Mouse (Mus musculus) mesoderm, embryonic 11.5 days (tissue): Measurements from ENCODE around the gene Zfp46.

ENCODE experiments used
- DNase-seq: peaks from one replicate; pipeline ENCODE4 v3.0.0-alpha.2; 2012; ENCODE audit warnings: low read depth, low spot score

The Zfp46 gene

DNA sequence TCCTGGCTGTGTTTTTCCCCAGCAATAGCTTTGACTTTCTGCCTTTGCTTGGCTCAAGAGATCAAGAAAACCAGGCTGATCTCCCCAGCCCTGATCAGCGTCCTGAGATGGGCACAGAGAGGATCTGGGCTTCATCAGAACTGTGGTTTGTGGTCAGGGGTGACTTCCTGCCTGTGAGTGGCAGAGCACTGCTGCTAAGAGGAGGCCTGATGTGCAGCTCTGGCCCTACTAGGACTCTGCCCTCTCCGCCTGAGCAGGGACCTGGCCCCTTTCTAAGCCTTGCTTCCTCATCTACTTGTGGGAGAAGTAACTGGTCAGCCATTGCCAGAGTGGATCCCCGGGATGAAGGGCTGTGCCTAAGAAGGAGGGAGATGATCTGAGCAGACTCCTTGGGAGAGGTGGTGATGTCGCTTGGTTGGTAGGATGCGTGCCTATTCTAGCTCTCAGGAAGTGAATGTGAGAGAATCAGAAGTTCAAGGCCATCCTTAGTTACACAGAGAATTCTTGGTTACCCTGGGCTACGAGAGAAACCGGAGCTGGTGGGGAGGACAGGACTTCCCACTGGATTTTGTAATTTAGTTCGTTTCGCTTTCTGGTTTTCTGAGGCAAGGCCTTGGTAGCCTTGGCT lies 17.7 kb upstream of the Zfp46 start:
- no peak for DNase-seq

DNA sequence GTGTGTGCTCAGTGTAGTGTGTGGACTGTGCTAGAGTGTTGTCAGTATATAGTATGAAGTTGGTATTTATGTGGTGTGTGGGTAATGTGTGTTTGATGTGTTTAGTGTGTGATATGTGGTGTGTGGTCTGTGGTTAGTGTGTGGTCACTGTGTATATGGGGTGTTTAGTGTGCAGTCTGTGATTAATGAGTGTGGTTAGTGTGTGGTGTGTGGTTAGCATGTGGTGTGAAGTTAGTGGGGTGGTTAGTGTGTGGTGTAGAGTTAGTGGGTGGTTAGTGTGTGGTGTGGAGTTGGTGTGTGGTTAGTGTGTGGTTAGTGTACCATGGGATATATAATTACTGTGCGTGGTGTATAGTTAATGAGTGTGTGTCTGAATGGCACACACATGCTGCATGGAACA lies 15.6 kb upstream of the Zfp46 start:
- no peak for DNase-seq

DNA sequence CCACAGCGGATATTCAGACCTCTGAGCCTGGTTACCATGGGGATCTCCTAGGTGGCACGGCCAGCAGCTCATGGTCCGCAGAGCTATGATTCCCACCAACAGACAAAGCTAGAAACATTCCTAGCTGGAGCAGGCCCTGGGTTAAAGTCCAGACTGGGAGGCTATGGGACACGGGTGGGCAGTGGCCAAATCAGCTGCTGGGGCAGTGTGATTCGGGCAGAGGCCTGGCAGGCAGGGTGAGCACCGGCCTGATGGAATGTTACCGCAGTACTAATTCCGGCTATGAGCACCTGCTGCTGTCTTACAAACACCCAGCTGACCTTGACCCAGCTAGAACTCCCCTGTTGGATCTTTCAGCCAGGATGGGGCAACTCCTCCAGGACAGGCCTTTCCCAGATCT lies 13.8 kb upstream of the Zfp46 start:
- no peak for DNase-seq

DNA sequence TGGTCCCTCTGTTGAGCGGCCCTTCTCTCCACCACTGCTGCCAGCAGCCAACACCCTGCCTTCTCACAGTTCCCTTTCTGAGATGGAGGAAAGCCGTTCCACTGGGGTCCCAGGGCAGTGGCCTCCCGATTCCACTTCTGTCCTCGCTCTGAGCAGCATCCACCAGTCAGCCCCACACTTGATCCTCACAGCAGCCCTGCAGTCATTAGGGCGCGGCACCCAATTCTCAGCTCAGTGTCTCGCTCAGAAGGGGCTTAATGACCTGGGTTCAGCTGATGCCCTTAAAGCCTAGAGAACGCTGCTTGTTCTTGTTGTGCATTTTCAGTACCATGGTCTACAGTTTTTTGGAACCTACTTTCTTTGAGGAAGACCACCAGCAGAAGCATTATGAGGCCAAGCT lies 3.4 kb upstream of the Zfp46 start:
- DNase-seq, result no peak

DNA sequence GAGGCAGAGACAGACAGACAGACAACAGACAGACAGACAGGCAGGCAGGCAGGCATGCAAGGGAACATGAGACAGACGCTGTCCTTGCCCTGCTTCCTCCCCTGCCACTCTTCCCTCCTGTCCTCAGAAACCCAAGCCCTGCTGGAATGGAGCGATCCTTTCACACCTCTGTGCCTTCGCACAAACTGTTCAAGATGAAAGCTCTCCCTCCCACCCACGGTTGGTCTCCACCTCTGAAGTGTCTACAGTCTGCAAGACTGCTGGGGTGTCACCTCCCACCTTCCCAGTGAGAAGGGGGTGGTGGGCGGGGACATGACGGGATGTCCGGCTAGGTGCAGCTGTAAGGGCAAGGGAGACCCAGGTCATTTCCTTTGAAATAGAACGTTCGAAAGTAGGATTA lies 2.9 kb upstream of the Zfp46 start:
- no peak for DNase-seq

DNA sequence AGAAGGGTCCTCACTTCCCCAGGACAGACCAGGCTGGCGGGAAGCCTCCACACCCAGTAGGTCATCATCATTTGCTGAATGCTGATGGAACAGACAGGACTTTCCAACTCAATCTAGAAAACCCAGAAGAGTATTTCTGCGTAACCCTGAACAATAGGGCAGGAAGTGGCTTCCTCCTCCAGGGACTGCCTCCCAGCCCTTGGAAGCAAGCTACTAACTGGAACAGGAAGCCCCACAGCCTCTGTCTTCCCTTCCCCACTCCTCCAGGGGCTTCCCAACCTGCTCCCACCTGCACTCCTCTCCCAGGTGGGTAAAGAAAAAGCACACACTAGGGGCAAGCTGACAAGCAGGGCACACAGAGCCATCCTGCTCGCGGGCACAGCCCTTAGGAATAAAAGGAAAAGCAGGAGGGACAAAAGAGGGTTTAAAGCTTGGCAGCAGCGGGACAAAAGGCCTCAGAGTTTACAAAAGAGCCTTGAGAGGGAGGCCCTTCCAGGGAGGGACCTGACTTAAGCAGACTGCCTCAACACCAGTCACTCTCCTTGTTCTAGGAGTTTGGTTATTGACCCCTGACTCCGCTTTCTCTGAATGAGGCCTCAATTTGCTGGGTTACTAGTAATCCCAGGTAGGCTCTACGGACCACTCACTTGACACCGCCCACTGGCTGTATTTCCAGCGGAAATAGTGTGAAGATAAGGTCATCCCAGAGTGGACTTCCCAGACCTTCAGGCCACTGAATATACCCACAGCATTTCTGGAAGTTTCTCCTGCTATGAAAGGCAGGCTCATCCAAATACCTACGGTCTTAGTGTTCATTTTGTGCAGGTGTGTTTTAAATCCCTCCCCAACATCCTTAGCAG lies 1.6 kb upstream of the Zfp46 start:
- no peak for DNase-seq

DNA sequence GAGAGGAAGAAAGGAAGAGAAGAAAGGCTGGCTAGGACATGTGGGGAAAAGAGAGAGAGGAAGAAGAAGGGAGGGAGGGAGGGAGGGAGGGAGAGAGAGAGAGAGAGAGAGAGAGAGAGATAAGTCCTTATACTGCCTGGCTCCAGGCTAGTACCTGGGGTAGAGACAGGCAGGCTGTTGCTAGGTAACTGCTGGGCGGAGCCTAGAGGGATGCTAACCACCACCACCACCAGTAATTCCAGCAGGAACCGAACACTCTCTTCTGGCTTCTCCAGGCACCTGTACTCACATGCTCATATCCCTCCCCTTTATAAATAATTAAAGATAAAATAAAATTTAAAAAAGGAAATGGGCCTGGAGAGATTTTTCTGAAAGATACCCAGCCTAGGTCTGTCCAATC lies 700 bp upstream of the Zfp46 start:
- no peak for DNase-seq

DNA sequence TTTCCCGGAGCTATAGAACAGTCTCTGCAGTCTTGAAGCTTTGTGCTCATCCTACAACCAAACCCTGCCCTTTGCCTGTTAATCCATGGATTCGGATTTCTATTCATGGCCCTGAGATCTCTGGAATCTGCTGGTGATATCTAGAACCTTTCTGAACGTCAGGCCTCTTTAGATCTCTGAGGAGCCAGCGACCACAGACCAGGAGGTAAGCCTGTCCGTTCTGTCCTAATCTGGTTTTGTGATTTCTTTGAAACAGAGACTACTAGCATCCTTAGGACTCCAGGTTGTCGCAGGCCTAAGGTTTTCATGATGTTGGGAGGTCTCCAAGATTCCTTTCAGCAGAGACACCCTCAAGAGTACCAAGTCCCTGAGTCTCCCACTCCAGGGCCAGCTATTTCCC lies 408 bp downstream of the Zfp46 start:
- no peak for DNase-seq

DNA sequence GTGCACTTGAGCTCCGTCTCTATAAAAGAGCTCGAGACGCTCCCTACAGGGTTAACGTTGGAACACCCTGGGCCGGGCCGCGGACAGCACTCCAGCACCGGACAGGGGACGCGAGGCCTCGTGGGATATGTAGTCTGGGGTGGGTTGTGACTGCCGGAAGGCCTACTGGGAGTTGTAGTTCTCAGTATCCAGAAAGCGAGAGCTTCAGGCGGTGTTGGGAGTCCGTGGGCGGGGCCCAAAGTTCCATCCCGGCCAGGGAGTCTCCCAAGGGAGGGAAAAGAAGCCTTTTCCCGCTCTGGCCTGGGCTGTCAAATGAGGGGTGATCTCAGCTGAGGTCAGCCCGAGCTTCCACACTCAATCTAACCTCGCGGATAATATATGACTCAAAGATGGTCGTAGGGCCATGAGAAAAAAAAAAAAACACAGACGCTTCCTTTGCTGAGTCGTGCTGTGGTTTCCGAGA lies 896 bp downstream of the Zfp46 start:
- peak; percentile 95 for DNase-seq

DNA sequence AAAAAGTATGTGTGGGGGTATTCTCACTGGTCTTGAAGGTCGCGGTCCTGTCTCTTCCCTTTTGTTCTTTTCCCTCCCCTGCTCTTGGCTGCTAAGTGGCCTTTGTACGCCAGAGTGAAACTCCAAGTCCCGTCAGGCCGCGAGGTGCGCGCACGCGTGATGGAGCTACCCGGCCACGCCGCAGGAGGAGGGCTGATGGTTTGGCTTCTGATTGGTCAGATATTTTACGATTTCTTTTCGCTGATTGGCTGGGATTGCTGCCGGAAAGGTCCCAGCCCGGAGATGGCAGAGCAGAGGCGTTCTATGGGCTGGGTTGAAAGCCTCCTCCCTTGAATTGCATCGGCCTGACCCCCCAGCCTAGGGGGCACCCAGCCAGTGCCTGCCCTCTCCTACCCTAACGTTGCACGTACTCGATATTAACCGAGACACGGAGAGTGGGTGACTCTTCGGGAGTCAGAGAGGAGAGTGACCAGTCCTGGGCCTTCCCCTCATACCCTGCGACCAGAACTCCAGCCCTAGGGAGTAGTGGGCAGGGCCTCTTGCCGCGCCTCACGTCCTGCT lies 1.4 kb downstream of the Zfp46 start:
- peak; percentile 97 for DNase-seq

DNA sequence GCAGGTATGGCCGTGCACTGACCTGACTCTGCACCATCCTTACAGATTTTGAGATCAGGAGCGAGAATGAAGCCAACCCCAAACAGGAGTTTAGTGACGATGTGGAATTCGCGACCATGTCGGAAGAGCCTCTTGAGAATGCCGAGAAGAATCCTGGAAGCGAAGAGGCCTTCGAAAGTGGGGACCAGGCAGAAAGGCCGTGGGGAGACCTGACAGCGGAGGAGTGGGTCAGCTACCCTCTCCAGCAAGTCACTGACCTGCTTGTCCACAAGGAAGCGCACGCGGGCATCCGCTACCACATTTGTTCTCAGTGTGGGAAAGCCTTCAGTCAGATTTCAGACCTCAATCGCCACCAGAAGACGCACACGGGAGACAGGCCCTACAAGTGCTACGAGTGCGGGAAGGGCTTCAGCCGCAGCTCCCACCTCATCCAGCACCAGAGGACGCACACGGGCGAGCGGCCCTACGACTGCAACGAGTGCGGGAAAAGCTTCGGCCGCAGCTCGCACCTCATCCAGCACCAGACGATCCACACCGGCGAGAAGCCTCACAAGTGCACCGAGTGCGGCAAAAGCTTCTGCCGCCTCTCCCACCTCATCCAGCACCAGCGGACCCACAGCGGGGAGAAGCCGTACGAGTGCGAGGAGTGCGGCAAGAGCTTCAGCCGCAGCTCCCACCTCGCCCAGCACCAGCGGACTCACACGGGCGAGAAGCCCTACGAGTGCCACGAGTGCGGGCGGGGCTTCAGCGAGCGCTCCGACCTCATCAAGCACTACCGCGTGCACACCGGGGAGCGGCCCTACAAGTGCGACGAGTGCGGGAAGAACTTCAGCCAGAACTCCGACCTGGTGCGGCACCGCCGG lies 5.7 kb downstream of the Zfp46 start:
- DNase-seq, result no peak

DNA sequence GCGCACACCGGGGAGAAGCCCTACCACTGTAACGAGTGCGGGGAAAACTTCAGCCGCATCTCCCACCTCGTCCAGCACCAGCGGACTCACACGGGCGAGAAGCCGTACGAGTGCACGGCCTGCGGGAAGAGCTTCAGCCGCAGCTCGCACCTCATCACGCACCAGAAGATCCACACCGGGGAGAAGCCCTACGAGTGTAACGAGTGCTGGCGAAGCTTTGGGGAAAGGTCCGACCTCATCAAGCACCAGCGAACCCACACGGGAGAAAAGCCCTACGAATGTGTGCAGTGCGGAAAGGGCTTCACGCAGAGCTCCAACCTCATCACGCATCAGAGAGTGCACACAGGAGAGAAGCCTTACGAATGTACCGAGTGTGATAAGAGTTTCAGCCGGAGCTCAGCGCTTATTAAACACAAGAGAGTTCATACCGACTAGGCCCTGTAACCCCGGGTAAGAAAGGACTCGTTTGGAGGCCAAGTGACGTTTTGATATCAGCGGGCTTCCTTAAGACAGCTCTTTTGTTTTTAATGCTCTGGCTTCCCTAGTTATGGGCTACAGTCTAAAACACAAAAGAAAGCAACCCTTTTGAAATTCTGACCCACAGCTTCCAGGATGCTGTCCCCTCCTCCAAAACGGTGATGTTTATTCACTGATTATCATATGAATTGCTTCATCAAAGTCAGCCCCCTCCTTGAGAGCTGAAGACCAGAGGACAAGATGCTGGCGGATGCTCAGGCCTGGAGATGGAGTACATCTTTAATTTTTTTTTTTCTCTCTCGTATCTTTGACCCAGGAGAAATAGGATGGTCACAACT lies 6.5 kb downstream of the Zfp46 start:
- DNase-seq, result no peak

DNA sequence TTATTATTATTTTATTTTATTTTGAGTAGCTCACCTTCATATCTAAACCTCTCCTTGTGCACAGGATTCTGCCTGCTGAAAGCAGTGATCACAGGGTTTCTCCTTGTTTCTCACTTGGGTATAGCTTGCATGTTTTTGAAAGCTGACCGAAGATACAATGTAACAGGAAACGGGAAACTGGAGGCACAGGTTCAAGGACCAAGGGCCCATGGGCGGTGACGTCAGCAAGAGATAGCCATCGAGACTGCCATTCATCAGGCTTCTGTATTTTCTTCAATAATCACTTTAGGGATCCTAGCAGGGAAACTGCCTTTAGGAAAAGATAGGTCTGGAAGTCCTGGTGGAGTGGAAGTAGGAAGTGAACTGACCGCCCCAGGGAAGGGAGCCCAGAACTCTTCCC lies 7.2 kb downstream of the Zfp46 start:
- DNase-seq, result no peak

DNA sequence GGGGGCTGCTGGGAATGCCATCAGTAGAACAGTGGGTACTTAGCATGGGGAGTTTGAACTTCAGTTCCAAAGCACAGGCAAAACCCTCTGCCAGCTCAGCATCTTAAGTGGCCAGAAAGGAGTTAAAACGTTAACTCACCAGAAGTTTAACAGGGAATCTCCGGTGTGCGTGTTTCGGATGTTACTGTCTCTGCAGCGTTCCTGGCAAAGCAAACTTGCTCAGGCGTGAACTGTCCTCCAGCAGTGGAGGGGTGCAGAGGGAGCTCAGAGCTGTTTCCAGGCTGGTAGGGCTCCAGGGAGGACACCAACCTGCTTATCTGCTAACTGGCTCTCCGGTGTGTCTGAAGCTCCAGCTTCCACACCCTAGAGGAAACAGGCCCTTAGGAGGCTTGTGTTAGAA lies 11.5 kb downstream of the Zfp46 start:
- no peak for DNase-seq

DNA sequence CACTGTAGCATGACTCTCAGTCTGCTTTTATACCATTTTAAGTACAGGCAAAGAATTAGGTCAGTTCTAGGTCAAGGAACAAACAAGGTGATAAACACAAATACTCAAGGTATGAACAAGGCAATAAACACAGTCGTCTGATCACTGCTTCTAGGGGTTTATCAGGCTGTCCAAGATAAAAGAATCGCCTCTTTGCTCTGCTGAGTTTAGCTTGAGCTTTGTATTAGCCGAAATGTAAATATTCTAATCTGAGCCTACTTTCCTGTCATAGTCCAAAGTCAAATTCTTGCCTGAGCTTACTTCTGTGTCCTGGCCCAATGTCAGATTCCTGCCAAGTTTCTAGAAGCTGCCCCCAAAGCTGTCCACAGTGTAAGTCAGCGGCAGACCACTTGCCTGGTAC lies 18.0 kb downstream of the Zfp46 start:
- no peak for DNase-seq

DNA sequence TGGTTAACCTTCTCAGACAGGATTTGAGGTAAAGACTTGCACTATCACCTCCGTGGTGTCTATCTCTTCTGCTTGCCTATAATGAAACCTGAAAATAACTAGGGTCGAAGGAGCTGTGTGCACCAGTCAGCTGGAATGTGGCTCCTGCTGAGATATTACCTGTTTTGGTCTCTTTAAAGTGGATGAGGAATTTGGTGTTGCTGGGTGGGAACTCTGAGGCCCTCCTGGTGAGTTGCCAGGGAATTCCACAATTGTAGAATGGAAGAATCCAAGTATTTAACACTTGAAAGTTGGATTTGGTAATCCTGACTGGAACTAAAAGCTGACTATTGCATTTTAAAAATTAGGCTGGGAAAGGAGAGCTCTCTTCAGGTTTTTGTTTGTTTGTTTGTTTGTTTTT lies 19.7 kb downstream of the Zfp46 start:
- DNase-seq, result no peak

DNA sequence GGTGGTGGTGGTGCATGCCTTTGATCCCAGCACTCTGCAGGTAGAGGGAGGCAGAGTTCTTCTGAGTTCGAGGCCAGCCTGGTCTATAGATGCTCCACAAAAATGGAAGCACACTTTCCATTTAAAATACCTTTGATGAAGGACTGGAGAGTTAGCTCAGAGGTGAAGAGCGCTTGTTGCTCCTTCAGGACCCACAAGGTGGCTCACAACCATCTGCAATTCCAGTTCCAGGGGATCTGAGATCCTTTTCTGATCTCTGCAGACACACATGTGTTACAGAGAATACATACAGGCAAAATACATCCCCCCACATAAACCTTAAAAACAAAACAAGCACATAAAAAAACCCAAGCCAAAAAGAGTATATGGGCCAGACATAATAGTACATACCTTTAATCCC lies 23.9 kb downstream of the Zfp46 start:
- no peak for DNase-seq

DNA sequence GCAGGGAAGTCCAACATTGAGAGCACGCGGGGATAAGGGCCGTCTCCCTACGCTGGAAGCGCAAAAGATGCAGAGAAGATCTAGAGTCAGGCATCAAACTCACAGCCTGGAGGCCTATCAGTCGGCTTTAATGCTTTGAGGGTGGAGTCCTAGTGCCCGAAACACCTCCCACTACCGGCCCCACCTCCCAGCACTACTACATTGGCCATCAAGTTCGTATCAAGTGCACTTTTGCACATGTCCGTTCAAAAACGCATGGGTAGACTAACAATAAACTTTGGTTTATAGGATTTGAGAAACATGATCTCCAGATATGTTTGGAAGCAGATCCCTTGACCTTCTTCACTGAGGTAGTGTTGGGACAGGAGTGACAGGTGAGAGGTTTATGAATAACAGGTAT lies 25.3 kb downstream of the Zfp46 start:
- peak; percentile 67 for DNase-seq

DNA sequence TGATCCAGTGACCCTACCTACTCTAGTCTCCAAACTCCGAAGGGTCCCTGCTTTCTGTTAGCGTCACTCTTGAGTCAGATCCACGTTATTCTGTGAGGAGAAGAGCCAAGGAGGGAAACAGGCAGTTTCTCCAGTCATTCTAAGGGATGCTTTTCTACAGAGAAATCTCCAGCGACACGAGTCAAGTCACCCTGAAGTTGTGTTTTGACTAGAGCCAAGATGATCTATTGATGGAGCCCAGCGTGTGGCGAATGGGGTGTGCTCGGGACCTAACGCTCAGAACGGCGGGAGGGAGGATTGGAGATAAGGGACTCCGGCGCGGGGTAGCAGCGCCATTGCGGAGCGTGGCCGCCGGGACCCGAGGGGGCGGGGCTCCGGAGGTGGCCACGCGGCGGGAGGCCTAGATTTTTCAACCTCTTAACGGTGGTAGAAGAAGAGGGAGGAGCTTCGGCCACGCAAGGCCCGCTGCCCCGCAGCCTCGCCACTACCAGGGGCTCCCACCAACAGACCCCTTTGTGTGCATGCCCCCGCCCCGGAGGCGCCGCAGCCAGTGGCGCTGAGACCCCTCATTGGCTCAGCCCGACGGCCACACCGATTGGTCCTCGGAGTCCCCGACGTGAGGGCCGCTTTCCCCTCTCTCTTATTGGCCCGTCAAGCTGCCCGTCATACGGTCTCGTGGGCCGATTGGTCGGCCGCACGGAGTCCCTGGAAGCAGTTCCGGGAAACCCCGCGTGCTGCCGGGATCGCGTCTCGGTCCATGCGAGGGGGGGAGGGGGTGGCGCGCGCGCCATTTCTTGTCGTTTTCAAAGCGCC lies 26.0 kb downstream of the Zfp46 start, which contains the start of gene Hnrnpr:
Hnrnpr (plus strand) TSS at position 714 of the 813 bp plus-strand sequence.
- peak; percentile 100 for DNase-seq
